18 mouse cellular contexts compared by ENCODE assay signal in genomic region chr1:186698583-186699338, GRCm38 (mm10). TPM values are rescaled to one million over a fixed set of nuclear protein-coding genes. Genes with fewer than 3 reads are reported as not detected.
DNase-seq lines count a peak whose midpoint lies in the region; ATAC-seq and TF ChIP-seq lines count a peak whose summit lies in the region.
"Had no signal": no experiment of that assay in that cellular context is flagged by ENCODE, and none has a peak within 500 bp of the region (broad histone marks: within the 10 kb centered on the region; RNA-seq: fewer than 3 reads in every experiment).

No protein-coding gene starts in this region.

- no peak overlapping the region for H3K4me2 ChIP-seq in hindbrain, postnatal 0 days (ENCODE audit: low read depth, low read length)
- H3K4me2 ChIP-seq in hindbrain, embryonic 14.5 days (replicated peaks), result no peak overlapping the region
- H3K4me2 ChIP-seq in lung, postnatal 0 days (replicated peaks; ENCODE audit: low read depth, low read length), result no peak overlapping the region
- H3K4me2 ChIP-seq: heart, embryonic 15.5 days; limb, embryonic 13.5 days; neural tube, embryonic 15.5 days had no signal

- WGBS in hindbrain, postnatal 0 days, result 77% methylated on average over 15 of the region's 15 CpGs
- WGBS in hindbrain, embryonic 14.5 days, result 83% methylated on average over 15 of the region's 15 CpGs
- WGBS in lung, postnatal 0 days, result 72% methylated on average over 15 of the region's 15 CpGs

- H3K9me3 ChIP-seq in hindbrain, postnatal 0 days (ENCODE audit: low read length), result no peaks in the 10 kb centered on the region
- no peaks in the 10 kb centered on the region for H3K9me3 ChIP-seq in hindbrain, embryonic 14.5 days (ENCODE audit: control insufficient read depth, low read length)
- no peaks in the 10 kb centered on the region for H3K9me3 ChIP-seq in lung, postnatal 0 days (ENCODE audit: low read length)
- H3K9me3 ChIP-seq: heart, embryonic 15.5 days; limb, embryonic 13.5 days; neural tube, embryonic 15.5 days had no signal

- H3K27ac ChIP-seq in hindbrain, postnatal 0 days, result no peak overlapping the region
- no peak overlapping the region for H3K27ac ChIP-seq in hindbrain, embryonic 14.5 days
- no peak overlapping the region for H3K27ac ChIP-seq in lung, postnatal 0 days (ENCODE audit: low read length)
- H3K27ac ChIP-seq: heart, embryonic 15.5 days; limb, embryonic 13.5 days; macrophage; neural tube, embryonic 15.5 days had no signal

- peak; percentile 52 for TF ChIP-seq CTCF in hindbrain, postnatal 0 days (IDR thresholded peaks at IDR 0.05; ENCODE audit: low read depth)
- peak; percentile 72 for TF ChIP-seq CTCF in lung, postnatal 0 days (IDR thresholded peaks at IDR 0.05)

- DNase-seq in adrenal gland, adult 2 months, result peak; percentile 34
- no peak for DNase-seq in adrenal gland, postnatal 4 days (ENCODE audit: low spot score in 2 of 2)
- DNase-seq in hindbrain, postnatal 0 days (ENCODE audit: low spot score), result no peak
- DNase-seq in hindbrain, embryonic 14.5 days (ENCODE audit: low spot score), result no peak
- no peak for DNase-seq in lung, postnatal 0 days (ENCODE audit: low spot score)
- no peak for DNase-seq in lung, postnatal 36 days
- DNase-seq in layer of hippocampus, postnatal 36 days, result no peak
- DNase-seq: adrenal gland, adult 8-10 months; embryo, embryonic 11 days; right cerebral cortex, adult 18-20 months; thymus, adult 2 months had no signal

- no peaks in the 10 kb centered on the region for H3K4me1 ChIP-seq in hindbrain, postnatal 0 days (ENCODE audit: insufficient read depth, low read length)
- H3K4me1 ChIP-seq in hindbrain, embryonic 14.5 days (replicated peaks; ENCODE audit: control insufficient read depth, insufficient read depth, low read length), result peaks cover 8% of the 10 kb centered on the region; the same call in 1 of the 2 replicates
- H3K4me1 ChIP-seq in lung, postnatal 0 days (ENCODE audit: insufficient read depth, low read depth, low read length), result peaks cover 12% of the 10 kb centered on the region; the same call in 1 of the 2 replicates

- no peak overlapping the region for H3K4me3 ChIP-seq in hindbrain, postnatal 0 days (ENCODE audit: low read length)
- H3K4me3 ChIP-seq in hindbrain, embryonic 14.5 days (replicated peaks; ENCODE audit: low read length), result no peak overlapping the region
- no peak overlapping the region for H3K4me3 ChIP-seq in lung, postnatal 0 days (ENCODE audit: low read depth, low read length)
- H3K4me3 ChIP-seq: heart, embryonic 15.5 days; limb, embryonic 13.5 days; neural tube, embryonic 15.5 days had no signal

- H3K27me3 ChIP-seq in hindbrain, postnatal 0 days (ENCODE audit: insufficient read depth, low read length), result no peaks in the 10 kb centered on the region
- peaks cover 7% of the 10 kb centered on the region; the same call in 1 of the 2 replicates for H3K27me3 ChIP-seq in hindbrain, embryonic 14.5 days (ENCODE audit: control insufficient read depth, insufficient read depth, low read length)
- no peaks in the 10 kb centered on the region for H3K27me3 ChIP-seq in lung, postnatal 0 days (replicated peaks; ENCODE audit: insufficient read depth, low read length)
- H3K27me3 ChIP-seq: heart, embryonic 15.5 days; limb, embryonic 13.5 days; neural tube, embryonic 15.5 days had no signal

- ATAC-seq in hindbrain, postnatal 0 days, result no peak
- no peak for ATAC-seq in hindbrain, embryonic 14.5 days (ENCODE audit: low FRiP score)
- no peak for ATAC-seq in lung, postnatal 0 days
- peak; percentile 43; the same call in 1 of the 2 replicates for ATAC-seq in megakaryocyte progenitor cell, adult 5-6 weeks (replicated peaks; ENCODE audit: poor library complexity)
- ATAC-seq: hindbrain, embryonic 16.5 days had no signal

- TF ChIP-seq EP300 in lung, postnatal 0 days (IDR thresholded peaks at IDR 0.05), result no peak

- H3K9ac ChIP-seq in hindbrain, postnatal 0 days (replicated peaks; ENCODE audit: low read length), result no peak overlapping the region
- H3K9ac ChIP-seq in hindbrain, embryonic 14.5 days, result no peak overlapping the region
- H3K9ac ChIP-seq in lung, postnatal 0 days (replicated peaks; ENCODE audit: low read depth), result no peak overlapping the region
- H3K9ac ChIP-seq: heart, embryonic 15.5 days; limb, embryonic 13.5 days; neural tube, embryonic 15.5 days had no signal

- no peaks in the 10 kb centered on the region for H3K36me3 ChIP-seq in hindbrain, postnatal 0 days (ENCODE audit: insufficient read depth, low read length)
- no peaks in the 10 kb centered on the region for H3K36me3 ChIP-seq in hindbrain, embryonic 14.5 days (replicated peaks; ENCODE audit: control insufficient read depth, insufficient read depth)
- no peaks in the 10 kb centered on the region for H3K36me3 ChIP-seq in lung, postnatal 0 days (ENCODE audit: insufficient read depth, low read length)
- H3K36me3 ChIP-seq: G1E; heart, embryonic 15.5 days; neural tube, embryonic 15.5 days had no signal

RNA-seq across cellular contexts. Expression of gene Tgfb2, which starts 7.0 kb away (rescaled TPM):
- total RNA-seq in adrenal gland, adult 2 months (2021), result 1 to 10 TPM; 1.7 to 2.6 TPM
- 0.95 and 1.1 TPM in 2 replicates for polyA plus RNA-seq in adrenal gland, adult 2 months (2012; rRNA removed)
- 1 to 10 TPM; 7.3 to 7.9 TPM for total RNA-seq in adrenal gland, postnatal 4 days (2021)
- total RNA-seq in hindbrain, postnatal 0 days (2014; rRNA removed), result 12.2 and 13.1 TPM in 2 replicates
- 30.6 TPM in 2 replicates for polyA plus RNA-seq in hindbrain, postnatal 0 days (2015; fragmentation: Nextera tagmentation; extraction: Ambion mirVana)
- polyA plus RNA-seq in hindbrain, embryonic 14.5 days (2014; fragmentation: Nextera tagmentation; extraction: Ambion mirVana), result 23.2 and 31.8 TPM in 2 replicates
- 49.7 and 58.2 TPM in 2 replicates for polyA plus RNA-seq in lung, postnatal 0 days (2015; fragmentation: Nextera tagmentation; extraction: Ambion mirVana)
- total RNA-seq in megakaryocyte progenitor cell, adult 5-6 weeks (2015), result 0.05 and 0.12 TPM in 2 replicates
- 0.44 TPM in 1 of 2 replicates, not detected in the other for total RNA-seq in megakaryocyte progenitor cell, adult 5-6 weeks (2017)
- 10 to 100 TPM; 29.7 to 36.0 TPM for total RNA-seq in layer of hippocampus, postnatal 36 days (2021)

RNA-seq across cellular contexts. Expression of gene Rrp15, which starts 50.4 kb away (rescaled TPM):
- total RNA-seq in adrenal gland, adult 2 months (2021), result 10 to 100 TPM; 23.6 to 26.0 TPM
- 1.3 TPM in 2 replicates for polyA plus RNA-seq in adrenal gland, adult 2 months (2012; rRNA removed)
- 10 to 100 TPM; 33.0 to 34.6 TPM for total RNA-seq in adrenal gland, postnatal 4 days (2021)
- total RNA-seq in hindbrain, postnatal 0 days (2014; rRNA removed), result 5.4 and 10.4 TPM in 2 replicates
- 22.8 and 27.4 TPM in 2 replicates for polyA plus RNA-seq in hindbrain, postnatal 0 days (2015; fragmentation: Nextera tagmentation; extraction: Ambion mirVana)
- polyA plus RNA-seq in hindbrain, embryonic 14.5 days (2014; fragmentation: Nextera tagmentation; extraction: Ambion mirVana), result 26.8 and 27.9 TPM in 2 replicates
- 21.8 and 21.9 TPM in 2 replicates for polyA plus RNA-seq in lung, postnatal 0 days (2015; fragmentation: Nextera tagmentation; extraction: Ambion mirVana)
- 57.6 and 66.0 TPM in 2 replicates for total RNA-seq in megakaryocyte progenitor cell, adult 5-6 weeks (2015)
- total RNA-seq in megakaryocyte progenitor cell, adult 5-6 weeks (2017), result 125 and 169 TPM in 2 replicates
- 10 to 100 TPM; 14.7 to 14.8 TPM for total RNA-seq in layer of hippocampus, postnatal 36 days (2021)
